24 mouse cellular contexts compared by ENCODE assay signal in the genomic region with DNA sequence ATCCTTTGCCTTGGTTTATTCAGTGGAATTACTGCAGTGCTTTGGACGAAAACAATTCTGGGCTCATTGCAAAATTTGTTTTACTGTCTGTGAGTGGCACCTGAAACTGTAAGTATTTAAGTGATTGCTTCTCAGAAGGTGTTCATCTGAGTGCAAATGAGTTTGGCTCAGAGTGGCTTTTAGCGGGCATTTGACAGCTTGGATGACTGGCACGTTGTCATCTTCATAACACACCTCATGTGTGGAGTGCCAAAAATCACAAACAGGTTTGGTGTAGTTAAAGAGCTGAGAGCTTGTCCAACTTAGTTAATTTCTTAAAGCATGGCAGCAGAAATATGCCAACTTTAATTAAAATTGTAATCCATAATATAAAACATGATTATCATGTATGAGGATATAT.
"Had no signal": no experiment of that assay in that cellular context is flagged by ENCODE, and none has a peak within 500 bp of the region (broad histone marks: within the 10 kb centered on the region; RNA-seq: fewer than 3 reads in every experiment).

No protein-coding gene starts in this region.

- H3K36me3 ChIP-seq: kidney, embryonic 15.5 days; limb, embryonic 10.5 days; limb, embryonic 13.5 days; liver, embryonic 12.5 days; liver, embryonic 15.5 days; lung, embryonic 15.5 days; midbrain, embryonic 10.5 days; neural tube, embryonic 12.5 days; neural tube, embryonic 15.5 days had no signal

- H3K9me3 ChIP-seq: kidney, embryonic 15.5 days; limb, embryonic 10.5 days; limb, embryonic 13.5 days; liver, embryonic 12.5 days; liver, embryonic 15.5 days; lung, embryonic 15.5 days; midbrain, embryonic 10.5 days; neural tube, embryonic 12.5 days; neural tube, embryonic 15.5 days had no signal

- H3K4me2 ChIP-seq: kidney, embryonic 15.5 days; limb, embryonic 13.5 days; liver, embryonic 12.5 days; liver, embryonic 15.5 days; lung, embryonic 15.5 days; neural tube, embryonic 12.5 days; neural tube, embryonic 15.5 days had no signal

- H3K4me1 ChIP-seq: kidney, embryonic 15.5 days; limb, embryonic 10.5 days; limb, embryonic 13.5 days; liver, embryonic 12.5 days; liver, embryonic 15.5 days; lung, embryonic 15.5 days; megakaryocyte, embryonic 14.5 days; midbrain, embryonic 10.5 days; neural tube, embryonic 12.5 days; neural tube, embryonic 15.5 days had no signal

- H3K27me3 ChIP-seq: kidney, embryonic 15.5 days; limb, embryonic 13.5 days; liver, embryonic 12.5 days; liver, embryonic 15.5 days; lung, embryonic 15.5 days; megakaryocyte, embryonic 14.5 days; neural tube, embryonic 12.5 days; neural tube, embryonic 15.5 days had no signal

- H3K27ac ChIP-seq: kidney, embryonic 15.5 days; limb, embryonic 10.5 days; limb, embryonic 13.5 days; liver, embryonic 12.5 days; liver, embryonic 15.5 days; lung, embryonic 15.5 days; midbrain, embryonic 10.5 days; neural tube, embryonic 12.5 days; neural tube, embryonic 15.5 days; stomach, postnatal 0 days had no signal

- ATAC-seq: liver, embryonic 12.5 days had no signal

- DNase-seq: kidney, postnatal 10 days; kidney, postnatal 36 days; liver; lung, adult 18-20 months; lung, postnatal 10 days; lung, postnatal 36 days; midbrain, embryonic 14.5 days; right cerebral cortex, adult 18-20 months; right cerebral cortex, postnatal 14 days; right cerebral cortex, postnatal 4 days; thymus, adult 2 months; thymus, postnatal 14 days; thymus, postnatal 4 days had no signal

- H3K4me3 ChIP-seq: kidney, embryonic 15.5 days; limb, embryonic 10.5 days; limb, embryonic 13.5 days; liver, embryonic 12.5 days; liver, embryonic 15.5 days; lung, embryonic 15.5 days; megakaryocyte, embryonic 14.5 days; midbrain, embryonic 10.5 days; neural tube, embryonic 12.5 days; neural tube, embryonic 15.5 days had no signal

- H3K9ac ChIP-seq: kidney, embryonic 15.5 days; limb, embryonic 13.5 days; liver, embryonic 12.5 days; liver, embryonic 15.5 days; lung, embryonic 15.5 days; neural tube, embryonic 12.5 days; neural tube, embryonic 15.5 days had no signal
